Mouse (Mus musculus) embryo, embryonic 10.5 days (tissue): ENCODE results near the gene Cxcl14.

Experiments
- DNase-seq: peaks from one replicate; pipeline ENCODE4 v3.0.0-alpha.2; 2015; ENCODE audit warnings: low spot score

Cxcl14 gene

GRCm38 (mm10) chr13:56295943-56296658, at the start of gene Cxcl14:
Cxcl14 (minus strand) TSS chr13:56296551.
- peak; percentile 50 for DNase-seq

GRCm38 (mm10) chr13:56344355-56344754, 48.0 kb upstream of the Cxcl14 start:
- DNase-seq = no peak

- no peak for DNase-seq
These were observed 46.1 kb upstream of the Cxcl14 start for GRCm38 (mm10) chr13:56342491-56342890.

GRCm38 (mm10) chr13:56340513-56340912, 44.2 kb upstream of the Cxcl14 start:
- no peak for DNase-seq

- no peak for DNase-seq
These were observed 43.5 kb upstream of the Cxcl14 start for GRCm38 (mm10) chr13:56339816-56340215.

- no peak for DNase-seq
These were observed 40.6 kb upstream of the Cxcl14 start for GRCm38 (mm10) chr13:56336982-56337381.

GRCm38 (mm10) chr13:56334802-56335690, 38.7 kb upstream of the Cxcl14 start:
- no peak for DNase-seq

- no peak for DNase-seq
These were observed 37.9 kb upstream of the Cxcl14 start for GRCm38 (mm10) chr13:56334236-56334635.

- DNase-seq = no peak
These were observed 36.0 kb upstream of the Cxcl14 start for GRCm38 (mm10) chr13:56332356-56332755.

GRCm38 (mm10) chr13:56330603-56331455, 34.5 kb upstream of the Cxcl14 start:
- DNase-seq = no peak

- no peak for DNase-seq
These were observed 33.4 kb upstream of the Cxcl14 start for GRCm38 (mm10) chr13:56329769-56330168.

- peak; percentile 42 for DNase-seq
These were observed 32.8 kb upstream of the Cxcl14 start for GRCm38 (mm10) chr13:56329165-56329564.

GRCm38 (mm10) chr13:56327779-56328178, 31.4 kb upstream of the Cxcl14 start:
- peak; percentile 78 for DNase-seq

- DNase-seq = no peak
These were observed 25.3 kb upstream of the Cxcl14 start for GRCm38 (mm10) chr13:56321635-56322034.

GRCm38 (mm10) chr13:56316930-56317329, 20.6 kb upstream of the Cxcl14 start:
- DNase-seq = no peak

GRCm38 (mm10) chr13:56315201-56315600, 18.9 kb upstream of the Cxcl14 start:
- peak; percentile 45 for DNase-seq

- DNase-seq = no peak
These were observed 8.7 kb upstream of the Cxcl14 start for GRCm38 (mm10) chr13:56305058-56305457.

GRCm38 (mm10) chr13:56304453-56304852, 8.1 kb upstream of the Cxcl14 start:
- no peak for DNase-seq

- no peak for DNase-seq
These were observed 3.0 kb upstream of the Cxcl14 start for GRCm38 (mm10) chr13:56299336-56299735.

GRCm38 (mm10) chr13:56296659-56297020, 289 bp upstream of the Cxcl14 start:
- no peak for DNase-seq

GRCm38 (mm10) chr13:56295586-56295942, 787 bp downstream of the Cxcl14 start:
- DNase-seq = peak; percentile 49

- DNase-seq = peak; percentile 22
These were observed 1.4 kb downstream of the Cxcl14 start for GRCm38 (mm10) chr13:56294908-56295307.
